Mouse (Mus musculus) spleen, adult 18-20 months (tissue): ENCODE data around the gene Dynlrb1.

ENCODE experiments used
- DNase-seq, 2 experiments: peaks; one replicate each; pipeline ENCODE4 v3.0.0; 2022; ENCODE audit warnings: mixed read lengths in 2 of 2

Dynlrb1 gene

GRCm38 (mm10) chr2:155283793-155284192 lies 47.5 kb downstream of the Dynlrb1 start:
- DNase-seq: no peak

- DNase-seq: no peak
Observed at GRCm38 (mm10) chr2:155284647-155285046, 48.3 kb downstream of the Dynlrb1 start.

- no peak for DNase-seq
Observed at GRCm38 (mm10) chr2:155285744-155286143, 49.4 kb downstream of the Dynlrb1 start.

GRCm38 (mm10) chr2:155287456-155288250 lies 51.3 kb downstream of the Dynlrb1 start:
- no peak for DNase-seq

GRCm38 (mm10) chr2:155290066-155290465 lies 53.7 kb downstream of the Dynlrb1 start:
- DNase-seq: no peak

GRCm38 (mm10) chr2:155293382-155293781 lies 57.0 kb downstream of the Dynlrb1 start:
- DNase-seq: no peak

GRCm38 (mm10) chr2:155293946-155294345 lies 57.6 kb downstream of the Dynlrb1 start:
- no peak for DNase-seq

GRCm38 (mm10) chr2:155295453-155295852 lies 59.1 kb downstream of the Dynlrb1 start:
- DNase-seq: no peak

GRCm38 (mm10) chr2:155299563-155299962 lies 63.2 kb downstream of the Dynlrb1 start:
- no peak for DNase-seq
